Mouse (Mus musculus) cerebellum, postnatal 4 days (tissue): ENCODE measurements around the gene Lrp8.

Source experiments
- DNase-seq, 2 experiments: peaks; one replicate each; pipeline ENCODE4 v3.0.0; 2022; ENCODE audit warnings: low spot score in 2 of 2, mixed read lengths in 1 of 2

Lrp8 gene

DNA sequence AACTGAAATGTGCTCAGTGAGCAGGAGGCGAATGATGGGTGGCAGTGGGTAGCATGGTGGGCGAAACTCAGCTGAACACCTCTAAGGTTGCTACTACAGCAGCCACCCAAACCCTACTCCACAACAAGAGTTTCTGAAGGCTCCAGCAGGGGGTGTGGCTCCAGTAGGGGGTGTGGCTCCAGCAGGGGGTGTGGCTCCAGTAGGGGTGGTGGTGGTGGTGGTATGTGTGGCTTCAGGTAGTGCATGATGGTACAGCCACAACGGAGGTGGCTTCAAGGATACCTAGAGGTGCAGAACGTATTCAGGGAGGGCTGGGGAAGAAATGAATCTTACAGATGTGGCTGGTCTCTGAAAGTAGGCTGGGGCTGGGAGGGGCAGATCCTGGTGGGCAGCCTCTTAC lies 5.7 kb downstream of the Lrp8 start:
- no peak for DNase-seq

DNA sequence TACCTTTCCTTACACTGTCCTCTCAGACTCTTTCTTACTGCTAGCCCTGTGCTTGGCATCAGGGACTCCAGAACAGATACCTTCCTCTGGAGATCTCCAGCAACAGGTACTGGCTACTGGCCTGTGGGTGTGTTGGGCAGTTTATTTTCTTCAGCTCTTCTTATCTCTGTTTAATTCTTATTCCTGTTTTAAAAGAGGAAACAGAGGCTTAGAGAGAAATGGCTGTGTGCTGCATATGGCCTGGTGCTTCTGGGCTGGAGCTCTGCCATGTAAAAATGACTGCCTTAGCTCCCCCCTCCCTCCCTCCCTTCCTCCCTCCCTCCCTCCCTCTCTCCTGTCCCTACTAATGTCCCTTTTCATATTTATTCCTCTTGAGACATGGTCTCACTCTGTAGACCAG lies 6.6 kb downstream of the Lrp8 start:
- no peak for DNase-seq

DNA sequence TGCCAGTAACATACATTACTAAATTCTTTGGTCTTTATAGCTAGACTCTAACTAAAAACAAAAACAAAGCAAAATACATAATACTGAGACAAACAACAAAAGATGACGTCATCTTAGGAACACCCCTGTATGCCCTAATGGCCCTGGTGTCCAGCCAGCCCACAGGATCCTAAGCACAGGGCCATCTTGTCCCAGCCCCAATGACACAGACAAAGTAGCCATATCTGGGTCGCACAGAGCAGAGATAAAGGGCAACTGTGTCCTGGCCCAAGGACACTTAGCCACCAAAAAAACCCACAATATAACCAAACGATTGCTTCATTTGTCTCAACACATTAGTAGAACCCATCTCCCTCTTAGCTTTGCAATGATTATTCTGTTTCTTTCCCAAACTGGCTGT lies 8.9 kb downstream of the Lrp8 start:
- no peak for DNase-seq

DNA sequence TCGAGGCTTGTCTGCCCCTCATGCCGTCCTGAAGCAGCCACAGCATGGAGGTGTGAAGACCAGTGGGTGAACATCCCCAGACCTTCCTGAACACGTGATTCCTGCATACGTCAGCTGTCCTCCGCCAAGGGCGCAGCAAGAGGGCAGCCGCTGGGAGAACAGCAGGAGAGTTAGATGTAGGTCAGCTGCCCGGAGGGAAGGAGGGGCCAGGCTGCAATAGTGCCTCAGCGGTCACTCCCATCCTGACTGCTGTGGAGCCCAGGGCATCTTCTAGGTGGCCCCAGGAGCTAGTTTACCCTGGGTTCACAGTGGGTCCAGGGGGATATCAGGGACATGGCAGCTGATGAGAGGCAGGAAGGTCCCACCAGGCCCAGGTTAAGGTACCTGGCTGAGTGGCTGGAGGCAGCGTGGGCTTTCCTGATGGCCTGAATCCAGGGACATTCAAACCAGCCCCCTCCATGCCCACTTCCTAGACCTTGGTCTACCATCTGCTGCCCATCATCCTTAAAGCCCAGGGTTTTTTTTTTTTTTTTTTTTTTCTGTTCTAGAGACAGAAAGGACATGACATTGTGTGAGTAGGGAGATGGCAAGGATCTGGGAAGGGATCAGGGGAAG lies 9.8 kb downstream of the Lrp8 start:
- no peak for DNase-seq

DNA sequence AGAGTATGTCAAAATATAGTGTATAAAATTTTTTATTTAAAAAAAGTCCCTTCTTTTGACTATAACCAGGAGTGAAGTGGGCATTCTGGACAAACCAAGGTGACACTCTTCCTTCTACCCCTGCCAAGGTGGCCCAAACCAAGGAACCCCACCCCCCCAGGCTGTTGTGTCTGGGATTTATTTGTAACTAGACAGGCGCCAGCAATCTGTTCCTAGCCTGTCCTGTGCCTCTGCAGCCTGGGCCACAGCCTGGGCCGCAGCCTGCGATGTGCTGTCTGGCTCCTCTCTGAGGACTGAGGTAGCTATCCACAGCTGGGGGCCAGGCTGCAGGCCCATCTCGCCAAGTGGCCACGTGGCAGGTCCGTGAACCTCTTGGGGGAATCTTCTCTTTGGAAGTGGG lies 10.3 kb downstream of the Lrp8 start:
- no peak for DNase-seq

DNA sequence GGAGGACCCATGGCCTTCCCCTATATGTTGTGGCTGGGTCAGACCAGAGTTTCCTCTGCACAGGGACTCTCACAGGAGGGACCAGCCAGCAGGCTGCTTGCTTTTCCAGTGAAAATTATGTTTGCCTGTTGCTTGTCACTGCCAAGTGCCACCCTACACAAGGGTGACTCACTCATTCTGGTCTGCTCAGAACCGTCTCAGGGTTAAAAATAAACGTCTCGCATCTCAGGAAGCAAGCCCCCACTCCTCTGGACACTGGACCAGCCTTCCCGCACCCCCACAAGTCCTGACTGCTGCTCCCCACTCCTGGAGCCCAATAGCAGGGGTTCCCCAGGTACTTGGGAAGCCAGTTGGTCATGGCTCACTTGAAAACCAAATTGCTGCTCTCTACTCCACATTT lies 14.4 kb downstream of the Lrp8 start:
- no peak for DNase-seq

DNA sequence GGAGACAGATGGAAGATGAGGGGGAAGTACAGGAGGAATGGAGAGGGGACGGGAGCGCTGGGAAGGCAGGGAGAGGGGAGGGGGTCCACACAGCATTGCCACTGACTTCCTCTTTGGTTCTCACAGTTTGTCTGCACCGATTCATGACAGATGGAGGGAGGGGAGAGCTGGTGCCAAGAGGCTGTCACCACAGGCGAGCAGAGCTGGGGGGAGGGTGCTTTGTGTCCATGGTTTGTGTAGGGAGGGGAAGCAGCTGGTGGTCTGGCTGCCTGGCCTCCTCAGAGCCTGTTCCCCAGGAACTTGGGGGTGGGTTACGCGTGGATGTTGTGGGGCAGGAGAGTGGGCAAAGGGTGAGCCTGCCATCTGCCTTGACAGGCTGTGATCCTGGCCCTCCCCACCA lies 15.4 kb downstream of the Lrp8 start:
- DNase-seq = peak in 1 of 2 experiments; percentile 47

DNA sequence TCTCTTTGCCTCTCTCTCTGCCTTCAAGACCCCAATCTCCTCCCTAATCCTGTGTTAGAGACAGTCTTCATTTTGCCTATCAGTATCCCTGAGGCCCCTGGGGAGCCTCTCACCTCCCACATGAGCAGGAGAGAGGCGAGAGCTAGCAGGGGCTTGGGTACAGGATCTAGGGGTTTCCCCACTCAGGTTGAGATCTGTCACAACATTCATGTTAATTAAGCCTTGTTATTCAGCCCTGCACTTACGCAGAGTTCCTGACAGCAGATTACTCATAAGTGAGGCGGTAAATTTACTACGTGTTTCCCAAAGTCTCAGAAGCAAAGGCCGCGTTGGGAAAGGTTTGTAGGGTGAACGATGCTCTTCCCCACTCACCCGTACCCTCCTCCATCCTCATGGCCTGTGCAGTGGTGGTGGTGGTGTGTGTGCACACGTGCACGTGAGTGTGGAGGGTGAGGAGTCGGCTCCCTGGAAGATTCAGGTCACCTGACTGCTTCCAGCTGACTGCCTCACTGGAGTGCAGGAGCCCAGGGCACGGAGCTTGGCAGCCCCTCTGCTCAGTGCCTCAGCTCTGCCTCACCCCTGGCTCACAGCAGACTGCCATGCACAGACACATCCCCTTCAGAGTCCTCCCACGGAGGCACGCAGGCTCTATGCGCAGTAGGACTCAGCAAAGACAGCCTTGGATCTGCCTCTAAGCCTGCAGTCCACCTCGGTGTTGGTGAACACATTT lies 18.1 kb downstream of the Lrp8 start:
- no peak for DNase-seq

DNA sequence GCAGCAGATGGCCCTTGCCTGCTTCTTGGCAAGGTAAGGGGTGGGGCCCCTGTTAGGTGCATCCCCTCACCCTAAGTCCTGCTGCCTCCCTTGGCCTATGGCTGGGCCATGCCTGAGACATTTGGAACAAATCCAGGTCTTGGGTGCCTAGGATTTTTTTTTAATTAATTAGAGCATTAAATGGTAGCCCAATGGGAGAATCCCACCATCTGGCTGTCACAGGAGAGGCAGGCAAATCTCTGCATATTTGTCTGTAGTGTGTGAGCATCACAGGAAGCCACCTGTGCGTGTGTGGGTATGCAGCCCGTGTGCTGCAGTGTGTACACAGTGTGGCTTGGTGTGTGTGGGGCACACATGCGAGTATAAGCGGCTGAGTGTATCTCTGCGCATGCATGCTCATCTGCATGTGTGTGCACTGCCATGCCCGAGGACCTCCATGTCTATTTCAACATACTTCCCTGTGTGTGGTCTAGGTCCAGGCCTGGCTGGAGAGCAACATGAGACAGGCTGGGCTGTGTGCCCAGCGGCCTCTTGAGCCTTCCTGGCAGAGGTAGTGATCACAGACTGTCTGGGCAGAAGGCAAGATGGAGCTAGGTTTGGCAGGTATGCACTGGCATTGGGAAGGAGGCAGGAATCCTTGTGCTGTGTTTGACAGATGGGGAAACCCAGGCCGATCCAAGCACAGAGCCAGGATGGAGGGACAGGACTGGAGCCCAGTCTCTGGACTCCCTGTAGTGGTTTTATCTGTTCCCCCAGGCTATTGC lies 19.0 kb downstream of the Lrp8 start:
- DNase-seq = peak in 1 of 2 experiments; percentile 80

DNA sequence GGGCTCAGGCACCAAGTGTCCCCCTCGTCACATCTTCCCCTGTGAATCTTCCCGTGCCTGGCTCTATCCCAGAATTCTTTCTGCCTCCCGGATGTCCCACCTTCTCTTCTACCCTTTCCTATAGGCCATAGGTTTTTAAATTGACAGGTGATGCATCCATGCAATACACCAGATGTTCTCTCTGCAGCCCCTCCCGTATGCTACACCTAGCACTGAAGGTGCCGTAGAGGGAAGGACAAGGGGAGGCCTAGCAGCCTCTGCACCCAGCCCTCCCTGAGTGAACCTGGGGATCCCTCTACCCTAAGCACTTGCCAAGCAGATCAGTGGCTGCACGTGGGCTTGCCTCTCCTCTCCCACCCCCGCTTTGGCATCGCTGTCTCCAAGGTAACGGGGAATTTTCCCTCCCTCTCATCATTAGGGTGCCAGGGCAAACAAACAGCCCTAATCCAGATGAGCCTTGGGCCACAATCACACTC lies 20.9 kb downstream of the Lrp8 start:
- DNase-seq = no peak

DNA sequence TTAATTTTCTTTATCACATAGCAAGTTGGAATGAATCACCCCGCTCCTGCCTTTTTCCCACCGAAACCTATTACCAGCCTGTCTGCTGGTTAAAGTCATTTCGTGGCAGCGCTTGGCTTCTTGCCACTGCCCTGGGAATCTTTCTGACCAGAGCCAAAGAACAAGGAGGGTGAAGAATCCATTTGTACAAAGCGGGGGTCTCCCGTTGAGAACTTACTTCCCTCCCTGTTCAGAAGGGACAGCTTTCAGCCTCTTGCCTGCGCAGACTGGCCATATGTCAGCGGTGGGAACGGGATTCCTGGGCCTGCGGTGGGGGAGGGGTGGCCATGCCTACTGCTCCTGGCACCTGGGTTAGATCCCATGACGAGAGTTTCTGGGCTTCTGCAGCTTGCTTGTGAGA lies 21.4 kb downstream of the Lrp8 start:
- DNase-seq = peak in 1 of 2 experiments; percentile 71

DNA sequence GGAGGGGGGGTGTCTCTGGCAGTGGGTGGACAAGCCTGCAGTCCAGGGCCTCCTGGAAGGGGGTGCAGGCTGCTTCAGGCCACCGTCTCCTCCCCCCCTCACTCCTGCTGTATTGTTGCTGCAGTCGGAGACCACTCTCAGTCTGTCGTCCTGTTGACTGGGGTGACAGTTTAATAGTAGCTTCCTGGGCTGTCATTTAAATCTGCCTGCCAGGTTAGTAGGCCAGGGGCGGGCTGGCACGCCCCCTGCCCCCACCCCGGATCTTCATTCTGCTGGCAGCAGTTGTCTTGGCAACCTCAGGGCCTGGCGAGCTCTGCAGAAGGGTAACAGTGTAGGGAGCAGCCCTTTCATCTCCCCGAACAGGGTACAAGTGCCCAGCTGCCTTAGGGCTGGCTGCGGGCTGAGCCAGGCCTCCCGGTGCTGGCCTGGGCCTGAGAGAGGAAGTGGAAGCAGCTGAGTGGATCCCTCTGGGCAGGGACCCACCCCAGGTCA lies 26.7 kb downstream of the Lrp8 start:
- DNase-seq = peak in 1 of 2 experiments; percentile 59

DNA sequence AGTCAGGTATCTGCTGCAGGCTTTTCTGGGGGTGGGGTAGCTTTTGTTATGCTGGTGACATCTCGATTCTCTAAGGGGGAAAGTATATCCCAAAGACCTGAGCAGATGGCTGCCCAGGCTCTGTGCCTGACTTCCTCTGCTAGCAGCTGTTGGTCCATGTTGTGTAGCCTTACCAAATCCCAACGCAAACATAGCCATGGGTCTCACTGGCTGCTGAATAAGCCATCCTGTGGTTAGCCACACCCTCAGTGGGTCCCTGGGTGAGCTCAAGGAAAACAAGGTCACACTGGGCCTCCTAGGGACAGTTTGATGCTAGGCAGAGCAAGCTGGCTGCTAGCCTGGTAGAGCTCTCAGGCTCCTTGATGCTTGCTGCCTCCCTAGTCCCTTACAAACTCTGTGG lies 27.6 kb downstream of the Lrp8 start:
- no peak for DNase-seq

DNA sequence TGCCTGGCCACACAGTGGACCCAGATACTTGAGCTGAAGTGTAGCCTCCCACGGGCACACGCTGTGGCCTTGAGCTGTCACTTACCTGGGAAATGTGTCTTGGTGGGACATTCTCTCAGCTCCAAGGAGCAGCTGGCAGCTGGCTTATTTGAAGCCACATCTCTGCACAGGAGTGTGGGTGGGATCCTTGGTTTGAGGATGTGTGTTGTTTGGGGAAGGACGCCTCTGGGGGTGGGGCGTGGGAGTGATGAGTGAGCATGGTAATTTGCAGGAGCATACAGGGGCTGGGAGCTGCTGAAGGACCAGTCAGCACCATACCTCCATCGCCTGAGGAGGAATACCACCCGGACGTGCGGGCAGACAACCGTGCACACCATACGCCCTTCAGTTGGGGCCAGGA lies 28.1 kb downstream of the Lrp8 start:
- no peak for DNase-seq

DNA sequence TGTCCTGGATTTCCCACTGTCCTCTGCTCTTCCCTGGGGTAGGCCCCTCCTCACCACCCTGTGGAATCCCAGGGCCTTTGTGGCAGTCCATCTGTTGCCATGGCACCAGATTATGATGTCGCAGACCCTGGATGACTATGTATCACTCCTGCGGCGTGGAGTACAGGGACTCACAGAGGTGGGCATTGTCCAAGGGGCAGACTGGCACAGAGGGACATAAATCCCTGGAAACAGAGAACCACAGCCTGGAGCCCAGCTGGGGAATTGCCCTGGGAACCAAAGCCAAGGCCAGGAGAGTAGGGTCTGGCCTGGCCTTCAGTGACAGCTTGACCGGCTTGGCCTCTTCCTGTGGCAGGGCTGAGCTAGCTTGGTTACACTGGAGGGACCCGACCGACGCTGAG lies 28.8 kb downstream of the Lrp8 start:
- DNase-seq = no peak

DNA sequence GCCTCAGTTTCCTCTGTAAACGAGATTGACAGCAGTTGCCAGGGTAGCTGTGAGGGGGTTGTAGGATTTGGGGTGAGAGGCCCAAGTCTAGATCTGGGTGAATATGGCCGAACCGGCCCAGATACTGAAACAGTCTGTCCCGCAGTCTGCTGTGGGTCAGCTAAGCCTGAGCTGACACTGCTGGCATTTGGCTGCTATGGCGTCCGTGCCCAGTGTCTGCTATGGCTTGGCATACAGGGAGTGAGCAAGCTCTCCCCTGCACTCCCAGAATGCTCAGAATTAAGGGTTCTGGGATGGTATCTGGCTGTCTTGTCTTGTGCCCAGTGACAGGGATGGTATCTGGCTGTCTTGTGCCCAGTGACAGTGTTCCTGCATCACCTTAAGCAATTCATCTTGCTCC lies 29.6 kb downstream of the Lrp8 start:
- no peak for DNase-seq

DNA sequence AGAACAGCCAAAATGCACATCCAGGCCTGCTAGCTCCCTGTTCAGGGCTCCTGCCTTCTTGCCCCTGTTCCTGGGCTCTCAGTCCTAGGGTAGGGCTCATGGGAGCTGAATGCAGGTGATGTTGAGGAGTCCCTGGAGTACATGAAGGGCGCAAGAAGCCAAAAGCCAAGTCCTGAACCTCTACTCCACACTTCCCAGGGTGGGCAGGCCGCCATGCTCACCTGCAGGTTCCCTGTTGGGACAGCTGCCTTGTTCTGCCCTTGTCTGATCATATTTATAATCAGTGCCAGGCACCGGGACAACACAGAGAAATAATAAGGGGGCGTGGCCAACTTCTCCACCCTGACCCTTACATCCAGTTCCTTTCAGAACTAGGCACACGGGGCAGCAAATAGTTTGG lies 31.5 kb downstream of the Lrp8 start:
- DNase-seq = no peak

DNA sequence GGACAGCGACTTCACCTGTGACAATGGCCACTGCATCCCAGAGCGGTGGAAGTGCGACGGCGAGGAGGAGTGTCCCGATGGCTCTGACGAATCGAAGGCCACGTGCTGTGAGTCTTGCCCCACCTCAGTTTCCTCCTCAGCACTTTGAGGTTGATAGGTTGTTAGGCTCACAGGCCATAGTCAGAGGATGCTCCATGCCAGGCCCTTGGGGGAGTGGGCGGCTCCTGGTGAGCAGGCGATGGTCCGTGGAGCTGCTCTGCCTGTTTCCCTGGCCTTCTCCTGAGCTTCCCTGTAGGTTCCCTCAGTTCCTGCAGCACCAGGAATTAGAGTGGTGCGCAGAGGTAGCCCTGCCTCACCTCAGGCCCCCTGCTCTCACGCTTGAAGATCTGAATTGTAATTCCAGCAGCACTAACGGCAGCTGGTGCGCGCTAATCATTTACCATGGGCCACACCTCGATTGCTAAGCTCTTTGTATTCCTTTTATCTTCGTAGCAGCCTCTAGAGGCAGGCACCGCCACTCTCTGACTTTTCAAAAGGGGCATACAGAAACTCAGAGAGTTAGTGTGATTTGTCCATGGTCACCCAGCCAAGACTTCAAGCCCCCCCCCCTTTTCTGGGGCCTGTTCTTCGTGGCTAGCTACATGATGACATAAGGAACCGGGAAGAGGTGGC lies 32.7 kb downstream of the Lrp8 start:
- no peak for DNase-seq

DNA sequence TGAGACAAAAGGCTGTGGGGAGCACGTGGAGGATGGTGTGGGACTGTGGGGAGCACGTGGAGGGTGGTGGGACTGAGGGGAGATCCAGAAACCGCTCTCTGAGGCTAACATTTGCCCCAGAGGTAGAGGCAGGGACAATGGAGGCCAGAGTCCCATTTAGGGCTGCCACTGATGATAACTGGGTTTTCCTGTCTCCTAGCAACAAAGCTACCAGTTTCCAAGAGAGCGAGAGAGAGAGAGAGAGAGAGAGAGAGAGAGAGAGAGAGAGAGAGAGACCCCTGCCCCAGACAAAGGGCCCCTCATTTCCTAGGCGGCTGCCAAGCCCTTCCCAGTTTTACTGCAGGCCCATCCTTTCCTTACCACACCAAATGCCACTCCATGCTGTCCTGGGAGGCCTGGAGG lies 33.4 kb downstream of the Lrp8 start:
- no peak for DNase-seq

DNA sequence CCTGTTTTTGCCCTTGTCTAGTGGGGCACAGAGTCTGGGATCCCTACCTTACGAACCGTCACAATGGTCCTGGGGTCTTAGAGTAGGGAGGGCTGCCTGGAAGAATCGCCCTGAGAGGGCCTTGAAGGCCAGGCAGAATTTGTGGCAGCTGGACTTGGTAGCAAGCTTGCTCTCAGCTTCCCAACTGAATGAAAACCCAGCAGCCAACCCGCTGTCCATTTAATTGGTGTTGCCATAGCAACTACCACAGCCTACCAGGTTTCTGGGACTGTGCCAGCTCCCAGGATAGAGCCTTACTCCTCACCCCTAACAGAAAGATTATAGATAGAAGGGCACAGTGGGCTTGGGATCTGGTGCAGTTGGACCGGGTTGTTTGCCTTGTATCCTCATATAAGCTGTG lies 34.7 kb downstream of the Lrp8 start:
- DNase-seq = peak in 1 of 2 experiments; percentile 84

DNA sequence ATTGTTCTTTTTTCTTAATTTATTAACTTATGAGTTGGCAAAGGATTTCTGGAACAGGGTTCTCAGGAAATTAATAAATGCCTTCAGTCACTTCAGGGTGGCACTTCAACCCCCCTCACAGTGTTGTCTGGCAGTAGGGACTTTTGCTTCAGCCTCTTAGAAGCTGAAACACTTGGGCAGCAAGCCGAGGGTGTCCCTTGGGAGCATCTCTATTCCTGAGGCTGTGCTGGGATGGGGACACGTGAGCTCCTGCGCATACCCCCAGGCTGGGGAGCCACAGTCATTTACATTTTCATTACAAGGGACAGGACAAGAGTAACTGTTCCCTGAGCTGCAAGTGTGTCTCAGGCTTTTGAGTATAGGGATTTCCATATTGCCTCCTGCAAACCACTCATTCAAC lies 35.8 kb downstream of the Lrp8 start:
- DNase-seq = no peak

DNA sequence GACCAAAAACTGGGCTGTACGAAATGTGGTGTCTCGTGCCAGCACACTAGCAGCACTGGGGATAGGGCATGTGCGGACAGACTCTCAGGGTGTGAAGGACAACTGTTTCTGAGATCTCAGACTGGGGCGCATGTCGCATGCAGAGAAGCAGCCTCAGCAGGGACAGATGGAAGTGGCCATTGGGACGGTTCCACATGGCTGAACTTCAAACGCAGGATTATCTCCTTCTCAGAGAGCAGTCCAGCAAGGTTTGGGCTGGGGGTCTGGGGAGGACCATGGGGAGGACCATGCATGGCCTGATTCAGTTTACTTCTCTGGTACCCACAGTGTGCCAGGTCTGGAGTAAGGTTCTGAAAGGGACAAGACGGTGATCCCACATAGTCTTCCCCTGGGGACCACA lies 41.6 kb downstream of the Lrp8 start:
- peak in 1 of 2 experiments; percentile 48 for DNase-seq
